Mouse (Mus musculus) midbrain, embryonic 11.5 days (tissue): Measurements from ENCODE around the gene Olfr819. TPM values are rescaled to one million over a fixed set of nuclear protein-coding genes. Genes with fewer than 3 reads are reported as not detected.
"Not testable (repeated sequence)": the region's sequence is repeated elsewhere in the genome, so short reads cannot be mapped to it uniquely, and the experiment has no call there.

Experiments used
- ATAC-seq: fragments of 200-750 bp; cut with Nextera tagmentation; 2 replicates; pipeline ENCODE4 v1.8.0; 2017; ENCODE audit warnings: moderate TSS enrichment, moderate library complexity; ENCODE audit not compliant: low FRiP score
- DNase-seq: peaks from one replicate; pipeline ENCODE4 v3.0.0; 2015; ENCODE audit warnings: low spot score; ENCODE audit errors: missing footprints
- H3K27ac ChIP-seq: fragments of 300-500 bp; sonication (generic); 2 replicates; pipeline ENCODE4 v1.5.1; 2014; ENCODE audit warnings: low read depth, low read length
- H3K27me3 ChIP-seq: fragments of 300-500 bp; sonication (generic); 2 replicates; pipeline ENCODE4 v1.6.1; 2014; ENCODE audit warnings: mild to moderate bottlenecking, low read length, moderate library complexity, mixed read lengths; ENCODE audit not compliant: control insufficient read depth, insufficient read depth
- H3K36me3 ChIP-seq: fragments of 300-500 bp; sonication (generic); 2 replicates; pipeline ENCODE4 v1.6.1; 2014; ENCODE audit warnings: mild to moderate bottlenecking, low read length, moderate library complexity, mixed read lengths; ENCODE audit not compliant: control insufficient read depth, insufficient read depth
- H3K4me1 ChIP-seq: fragments of 300-500 bp; sonication (generic); 2 replicates; pipeline ENCODE4 v1.6.1; 2014; ENCODE audit warnings: low read length; ENCODE audit not compliant: control insufficient read depth, insufficient read depth
- H3K4me2 ChIP-seq: fragments of 300-500 bp; sonication (generic); 2 replicates; pipeline ENCODE4 v1.6.1; 2014; ENCODE audit warnings: mild to moderate bottlenecking, moderate library complexity
- H3K4me3 ChIP-seq: fragments of 300-500 bp; sonication (generic); 2 replicates; pipeline ENCODE4 v1.5.1; 2014; ENCODE audit warnings: low read depth, low read length
- H3K9ac ChIP-seq: fragments of 300-500 bp; sonication (generic); 2 replicates; pipeline ENCODE4 v1.6.1; 2014; ENCODE audit warnings: low read length
- H3K9me3 ChIP-seq: fragments of 300-500 bp; sonication (generic); 2 replicates; pipeline ENCODE4 v1.6.1; 2016; ENCODE audit warnings: low read length; ENCODE audit not compliant: control insufficient read depth
- WGBS: fragments of 180-500 bp; shearing (Covaris S2); extraction: QIAGEN DNeasy Blood & Tissue Kit; methylation state at CpG from one replicate; pipeline ENCODE4 v1.1.7; 2014; 5-methylcytosine and 5-hydroxymethylcytosine counted together
- polyA plus RNA-seq: library from polyadenylated mRNA; unstranded; fragments of >200 nt; fragmentation: Nextera tagmentation; extraction: Ambion mirVana; gene quantifications from 2 replicates; pipeline ENCODE4 v1.2.1, GENCODE M21; 2014

Olfr819 gene
- polyA plus RNA-seq, result not detected in 2 replicates

DNA sequence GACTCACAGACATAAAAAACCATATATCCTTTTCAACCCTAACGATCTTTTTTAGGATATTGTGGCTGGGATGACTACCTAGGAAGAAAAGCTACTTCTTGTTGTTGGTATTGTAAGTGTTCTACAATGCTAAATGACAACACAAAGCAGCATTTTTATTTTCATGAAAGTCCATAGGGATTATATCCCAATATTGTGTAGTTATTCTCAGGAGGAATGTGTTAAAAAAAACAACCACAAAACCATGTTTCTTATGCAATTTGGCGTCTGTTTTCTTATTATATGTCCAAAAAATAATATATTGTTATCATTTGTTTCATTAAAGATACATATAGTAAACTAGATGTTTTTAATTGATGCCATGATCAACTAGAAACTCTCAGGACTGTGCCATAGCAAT is at the start of gene Olfr819:
Olfr819 (minus strand) TSS at position 101 of the 400 bp plus-strand sequence.
- not testable (repeated sequence) for H3K4me1 ChIP-seq, H3K9me3 ChIP-seq, H3K27me3 ChIP-seq, H3K4me3 ChIP-seq, H3K4me2 ChIP-seq, DNase-seq, H3K9ac ChIP-seq, H3K27ac ChIP-seq, H3K36me3 ChIP-seq, ATAC-seq
- WGBS, result 90% methylated on average over 2 of the region's 2 CpGs

- Histone ChIP-seq H3K27ac (no peak within 1 kb of the TSS), H3K27me3 (no peaks in the 10 kb centered on the region), H3K4me3 (no peak within 1 kb of the TSS), H3K4me2 (no peak within 1 kb of the TSS), H3K9ac (no peak within 1 kb of the TSS), H3K4me1 (no peaks in the 10 kb centered on the region), H3K9me3 (no peaks in the 10 kb centered on the region), H3K36me3 (no peaks in the 10 kb centered on the region)
- no peak for ATAC-seq
- DNase-seq, result no peak
Observed at GRCm38 (mm10) chr10:130012321-130012720, 45.3 kb upstream of the Olfr819 start, which contains the start of gene Olfr820. TSS of gene Olfr820 (plus strand) at chr10:130012621.

DNA sequence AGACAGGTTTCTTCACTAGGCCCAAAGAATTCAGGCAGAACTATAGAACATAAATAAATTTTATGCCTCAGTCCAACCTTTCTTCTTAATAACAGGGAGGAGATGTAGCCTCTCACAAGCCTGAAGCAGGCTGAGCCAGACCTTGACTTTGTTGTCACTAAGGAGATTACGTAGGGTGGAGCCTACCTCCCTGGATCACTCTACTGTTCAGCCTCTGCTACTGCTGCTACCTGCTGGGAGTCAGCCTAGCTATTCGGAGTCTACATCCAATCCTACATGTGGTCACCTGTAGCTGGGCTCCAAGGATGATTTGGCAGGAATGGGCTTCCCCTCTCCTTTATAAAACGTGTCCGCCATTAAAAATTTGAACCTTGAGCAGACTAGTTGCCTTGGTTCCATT is 38.3 kb upstream of the Olfr819 start:
- not testable (repeated sequence) for ATAC-seq, DNase-seq, H3K27me3 ChIP-seq, H3K27ac ChIP-seq, H3K9me3 ChIP-seq, H3K4me1 ChIP-seq, H3K36me3 ChIP-seq, H3K4me2 ChIP-seq, H3K9ac ChIP-seq, H3K4me3 ChIP-seq
- WGBS, result 86% methylated on average over 4 of the region's 4 CpGs

DNA sequence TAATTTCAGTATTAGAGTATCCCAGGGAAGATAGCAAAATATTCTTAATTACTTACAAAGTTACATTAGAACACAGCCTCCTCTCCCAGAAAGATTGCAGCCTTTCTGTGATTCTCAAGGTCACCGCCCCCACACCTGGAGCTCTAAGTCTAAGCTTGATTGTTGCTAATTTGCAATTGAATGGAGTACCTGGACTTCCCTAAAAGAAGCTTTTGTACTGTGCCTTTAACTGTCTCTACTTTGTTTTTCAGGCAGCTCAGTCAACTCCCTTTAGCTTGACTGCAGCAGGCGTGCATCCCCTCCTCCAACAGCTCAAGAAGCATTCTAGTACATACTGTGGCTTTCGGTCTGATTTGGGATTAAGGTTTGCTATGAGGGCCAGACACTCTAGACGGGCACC is 37.0 kb upstream of the Olfr819 start:
- H3K27ac ChIP-seq, H3K4me2 ChIP-seq, ATAC-seq, H3K9ac ChIP-seq, H3K9me3 ChIP-seq, H3K4me3 ChIP-seq, H3K4me1 ChIP-seq, H3K36me3 ChIP-seq, H3K27me3 ChIP-seq, DNase-seq: not testable (repeated sequence)
- 89% methylated on average over 4 of the region's 4 CpGs for WGBS

GRCm38 (mm10) chr10:129984962-129985361 is 17.9 kb upstream of the Olfr819 start, which contains the start of gene Gm10310:
TSS of gene Gm10310 (minus strand) at chr10:129985062.
- H3K27ac ChIP-seq, H3K4me3 ChIP-seq, H3K27me3 ChIP-seq, H3K9me3 ChIP-seq, H3K9ac ChIP-seq, H3K4me2 ChIP-seq, ATAC-seq, H3K4me1 ChIP-seq, H3K36me3 ChIP-seq, DNase-seq: not testable (repeated sequence)
- WGBS, result no CpG with 5 or more reads among the region's 1 CpGs

DNA sequence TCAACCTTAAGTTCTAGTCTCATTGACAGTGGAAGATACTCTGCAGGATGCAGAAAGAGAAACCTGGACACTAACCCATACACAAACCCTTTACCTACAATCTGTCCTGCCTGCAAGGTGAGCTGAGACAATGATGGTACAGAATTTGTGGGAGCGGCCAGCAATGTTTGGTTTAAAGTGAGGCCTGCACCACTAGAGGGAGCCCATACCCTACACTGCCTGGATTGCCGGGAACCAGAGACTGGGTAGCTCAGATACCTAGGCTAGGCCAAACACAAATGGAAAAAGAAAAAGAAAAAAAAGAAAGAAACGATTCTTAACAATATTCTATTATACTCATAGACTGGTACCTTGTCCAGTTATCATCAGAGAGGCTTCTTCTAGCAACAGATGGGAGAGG is 14.8 kb upstream of the Olfr819 start:
- H3K36me3 ChIP-seq, H3K27me3 ChIP-seq, H3K4me1 ChIP-seq, H3K9ac ChIP-seq, H3K4me2 ChIP-seq, H3K9me3 ChIP-seq, H3K27ac ChIP-seq, H3K4me3 ChIP-seq, DNase-seq: not testable (repeated sequence)
- ATAC-seq, result peak; percentile 85
- no CpG with 5 or more reads among the region's 3 CpGs for WGBS

DNA sequence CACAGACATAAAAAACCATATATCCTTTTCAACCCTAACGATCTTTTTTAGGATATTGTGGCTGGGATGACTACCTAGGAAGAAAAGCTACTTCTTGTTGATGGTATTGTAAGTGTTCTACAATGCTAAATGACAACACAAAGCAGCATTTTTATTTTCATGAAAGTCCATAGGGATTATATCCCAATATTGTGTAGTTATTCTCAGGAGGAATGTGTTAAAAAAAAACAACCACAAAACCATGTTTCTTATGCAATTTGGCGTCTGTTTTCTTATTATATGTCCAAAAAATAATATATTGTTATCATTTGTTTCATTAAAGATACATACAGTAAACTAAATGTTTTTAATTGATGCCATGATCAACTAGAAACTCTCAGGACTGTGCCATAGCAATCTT is 9.0 kb upstream of the Olfr819 start, which contains the start of gene Olfr247:
Olfr247 (minus strand) TSS at position 101 of the 400 bp plus-strand sequence.
- H3K9me3 ChIP-seq, H3K9ac ChIP-seq, DNase-seq, H3K27ac ChIP-seq, H3K4me3 ChIP-seq, ATAC-seq, H3K4me1 ChIP-seq, H3K27me3 ChIP-seq, H3K4me2 ChIP-seq, H3K36me3 ChIP-seq: not testable (repeated sequence)
- WGBS, result no CpG with 5 or more reads among the region's 2 CpGs

DNA sequence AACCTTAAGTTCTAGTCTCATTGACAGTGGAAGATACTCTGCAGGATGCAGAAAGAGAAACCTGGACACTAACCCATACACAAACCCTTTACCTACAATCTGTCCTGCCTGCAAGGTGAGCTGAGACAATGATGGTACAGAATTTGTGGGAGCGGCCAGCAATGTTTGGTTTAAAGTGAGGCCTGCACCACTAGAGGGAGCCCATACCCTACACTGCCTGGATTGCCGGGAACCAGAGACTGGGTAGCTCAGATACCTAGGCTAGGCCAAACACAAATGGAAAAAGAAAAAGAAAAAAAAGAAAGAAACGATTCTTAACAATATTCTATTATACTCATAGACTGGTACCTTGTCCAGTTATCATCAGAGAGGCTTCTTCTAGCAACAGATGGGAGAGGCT is 5.9 kb upstream of the Olfr819 start:
- not testable (repeated sequence) for H3K27me3 ChIP-seq, H3K4me1 ChIP-seq, DNase-seq, H3K9ac ChIP-seq, H3K36me3 ChIP-seq, H3K4me2 ChIP-seq, H3K4me3 ChIP-seq, H3K27ac ChIP-seq, H3K9me3 ChIP-seq
- 0 out of 2 replicates have a peak, but pooled peaks have one; percentile 59 for ATAC-seq
- no CpG with 5 or more reads among the region's 3 CpGs for WGBS

DNA sequence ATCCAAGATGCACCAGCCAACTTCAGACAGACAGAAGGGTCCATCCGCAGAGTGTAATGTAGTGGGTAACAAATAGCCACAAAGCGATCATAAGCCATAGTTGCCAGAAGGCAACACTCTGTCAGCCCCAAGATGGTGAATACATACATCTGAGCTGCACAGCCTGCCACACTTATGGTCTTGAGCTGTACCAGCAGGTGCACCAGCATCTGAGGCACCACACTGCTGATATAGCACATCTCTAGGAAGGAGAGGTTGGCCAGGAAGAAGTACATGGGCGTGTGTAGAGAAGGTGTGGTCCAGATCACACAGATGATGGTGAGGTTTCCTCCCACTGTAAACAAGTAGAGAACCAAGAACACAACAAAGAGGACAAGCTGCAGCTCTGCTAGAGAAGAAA is 834 bp downstream of the Olfr819 start:
- not testable (repeated sequence) for ATAC-seq, H3K36me3 ChIP-seq, DNase-seq, H3K27me3 ChIP-seq, H3K9ac ChIP-seq, H3K4me3 ChIP-seq, H3K4me2 ChIP-seq, H3K9me3 ChIP-seq, H3K27ac ChIP-seq, H3K4me1 ChIP-seq
- 95% methylated on average over 2 of the region's 3 CpGs for WGBS
